Mouse (Mus musculus): ENCODE results near the gene Frmd8.

Gene Frmd8

DNA sequence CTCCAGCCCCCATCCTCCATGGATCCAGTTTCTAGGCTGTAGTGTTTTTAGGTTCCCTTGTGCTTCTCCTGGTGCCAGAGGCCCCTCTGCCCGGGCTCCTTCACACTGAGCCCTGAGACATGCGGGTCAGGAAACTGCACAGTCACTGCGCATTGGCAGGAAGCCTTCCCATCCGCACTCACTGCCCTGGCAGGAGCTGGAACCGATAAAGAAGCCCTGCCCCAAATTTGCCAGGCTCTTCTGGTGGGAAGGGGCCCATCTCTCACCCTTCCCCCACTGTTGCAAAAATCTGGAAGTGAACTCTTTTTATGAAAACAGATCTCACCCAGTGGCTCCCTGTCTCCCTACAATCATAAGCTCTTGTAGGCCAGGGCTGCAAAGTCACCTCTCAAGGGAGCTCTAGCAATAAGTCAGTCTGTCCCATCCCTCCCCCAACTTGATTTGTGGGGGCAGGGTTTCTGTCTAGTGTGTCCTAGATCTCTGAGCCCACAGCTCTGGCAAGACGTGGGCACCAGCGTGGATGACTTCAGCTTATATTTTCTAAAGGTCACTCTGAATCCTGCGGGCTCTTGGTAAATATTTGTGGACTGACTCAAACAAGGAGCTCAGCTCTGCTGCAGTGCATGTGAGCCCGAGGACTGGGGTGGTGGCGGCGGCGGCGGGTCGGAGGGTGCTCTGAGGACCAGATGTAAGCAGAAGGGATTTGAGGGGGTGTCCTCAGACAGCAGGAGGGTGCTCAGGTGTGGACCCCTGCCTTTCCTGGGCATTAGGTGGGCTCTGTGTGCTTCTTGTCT is 26.8 kb downstream of the Frmd8 start:
- ChIA-PET CTCF (interaction anchor here (0.5 to 13.9 kb wide), 19 partner anchors 14 to 76 kb away, joined by 3 to 264 read pairs (median 4); partner anchors contain the start of gene Cdc42ep2 (in 1 of the 4)), POLR2A (interaction anchor here (0.5 to 41.1 kb wide), 99 partner anchors 2 to 697 kb away, joined by 3 to 4129 read pairs (median 6); partner anchors contain the start of genes Frmd8 (in 4 of the 4), Mus81 (in 3 of the 4), Tigd3 (in 3 of the 4) and Capn1 (in 2 of the 4))

DNA sequence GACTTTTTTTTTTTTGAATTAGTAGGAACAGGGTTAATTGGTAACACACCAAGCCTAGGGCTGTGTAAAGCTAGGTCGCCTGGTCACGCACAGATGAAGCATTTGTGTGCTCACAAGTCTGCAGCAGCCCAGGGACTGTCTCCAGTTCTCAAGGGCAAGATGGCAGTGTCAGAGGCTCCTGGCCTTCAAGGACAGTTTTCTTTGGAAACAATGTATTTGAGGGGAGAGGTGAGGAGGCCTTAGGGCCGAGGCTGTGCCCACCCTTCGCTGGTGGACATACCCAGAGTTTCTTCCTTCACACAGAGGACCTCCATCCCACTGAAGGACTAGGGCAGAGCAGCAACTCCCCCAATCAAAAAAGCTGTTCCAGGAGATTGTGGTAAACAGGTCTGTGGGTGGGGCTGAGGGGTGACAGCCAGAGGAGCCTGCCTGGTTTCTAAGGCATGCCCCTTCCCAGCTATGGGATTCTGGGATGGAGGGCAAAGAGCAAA is 27.7 kb downstream of the Frmd8 start:
- ChIA-PET CTCF (interaction anchor here (0.8 to 13.9 kb wide), 10 partner anchors 15 to 77 kb away, joined by 3 to 264 read pairs (median 4); partner anchors contain the start of gene Cdc42ep2 (in 1 of the 4)), POLR2A (interaction anchor here (0.6 to 41.1 kb wide), 64 partner anchors 1 to 516 kb away, joined by 3 to 4129 read pairs (median 12); partner anchors contain the start of genes Frmd8 (in 4 of the 4), Capn1 (in 2 of the 4), Cdca5 (in 2 of the 4) and Cfl1 (in 2 of the 4))

DNA sequence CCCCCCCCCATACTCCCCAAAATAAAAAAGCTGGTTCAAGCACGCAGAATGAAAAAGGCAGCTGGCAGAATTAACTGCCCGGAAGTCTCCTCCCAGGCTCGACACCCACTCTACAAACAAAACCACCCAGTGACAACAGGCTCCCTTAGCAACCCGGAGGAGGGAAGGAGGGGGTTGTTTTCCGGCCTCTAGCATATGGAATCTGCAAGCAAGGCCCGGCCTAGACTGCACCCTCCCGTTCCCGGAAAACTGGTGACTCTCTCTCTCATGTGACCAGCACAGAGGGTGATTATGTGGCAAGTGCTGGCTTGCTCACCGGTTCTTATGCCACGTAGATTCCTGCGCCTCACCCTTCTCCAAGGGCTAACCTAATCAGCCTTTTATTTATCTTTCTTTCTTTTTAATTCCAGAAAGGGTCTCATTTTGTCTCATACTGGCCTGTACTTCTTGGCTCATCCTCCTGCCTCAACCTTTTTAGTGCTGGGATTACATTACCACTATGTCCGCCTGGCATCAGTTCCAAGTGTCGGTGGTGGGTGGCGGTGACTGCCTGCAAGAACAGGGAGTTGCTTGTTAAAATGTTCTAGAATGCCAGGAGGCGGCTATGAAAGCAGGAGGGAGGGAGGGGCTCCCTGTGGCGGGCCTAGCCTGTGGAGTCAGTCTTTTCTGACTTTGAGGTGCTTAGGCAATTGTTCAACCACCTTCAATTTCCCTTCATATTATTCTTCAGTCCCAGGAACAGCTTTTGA is 28.3 kb downstream of the Frmd8 start:
- POLR2A ChIA-PET, result interaction anchor here (0.6 to 41.1 kb wide), 163 partner anchors 0 to 1035 kb away, joined by 3 to 4129 read pairs (median 4); partner anchors contain the start of genes Cfl1 (in 3 of the 4), Frmd8 (in 3 of the 4), Mus81 (in 3 of the 4) and Syvn1 (in 3 of the 4)
- CTCF ChIA-PET, result interaction anchor here (0.6 to 13.9 kb wide), 14 partner anchors 24 to 697 kb away, joined by 3 to 264 read pairs (median 4); no protein-coding TSS in a partner anchor

- ChIA-PET POLR2A (interaction anchor here (0.6 to 41.1 kb wide), 153 partner anchors 0 to 1034 kb away, joined by 3 to 4129 read pairs (median 4); partner anchors contain the start of genes Cfl1 (in 3 of the 4), Frmd8 (in 3 of the 4), Mus81 (in 3 of the 4) and Syvn1 (in 3 of the 4)), CTCF (interaction anchor here (0.6 to 13.9 kb wide), 16 partner anchors 19 to 697 kb away, joined by 3 to 264 read pairs (median 4); partner anchors contain the start of gene Nrxn2 (in 1 of the 4))
These were observed 28.9 kb downstream of the Frmd8 start for GRCm38 (mm10) chr19:5846154-5846553.

DNA sequence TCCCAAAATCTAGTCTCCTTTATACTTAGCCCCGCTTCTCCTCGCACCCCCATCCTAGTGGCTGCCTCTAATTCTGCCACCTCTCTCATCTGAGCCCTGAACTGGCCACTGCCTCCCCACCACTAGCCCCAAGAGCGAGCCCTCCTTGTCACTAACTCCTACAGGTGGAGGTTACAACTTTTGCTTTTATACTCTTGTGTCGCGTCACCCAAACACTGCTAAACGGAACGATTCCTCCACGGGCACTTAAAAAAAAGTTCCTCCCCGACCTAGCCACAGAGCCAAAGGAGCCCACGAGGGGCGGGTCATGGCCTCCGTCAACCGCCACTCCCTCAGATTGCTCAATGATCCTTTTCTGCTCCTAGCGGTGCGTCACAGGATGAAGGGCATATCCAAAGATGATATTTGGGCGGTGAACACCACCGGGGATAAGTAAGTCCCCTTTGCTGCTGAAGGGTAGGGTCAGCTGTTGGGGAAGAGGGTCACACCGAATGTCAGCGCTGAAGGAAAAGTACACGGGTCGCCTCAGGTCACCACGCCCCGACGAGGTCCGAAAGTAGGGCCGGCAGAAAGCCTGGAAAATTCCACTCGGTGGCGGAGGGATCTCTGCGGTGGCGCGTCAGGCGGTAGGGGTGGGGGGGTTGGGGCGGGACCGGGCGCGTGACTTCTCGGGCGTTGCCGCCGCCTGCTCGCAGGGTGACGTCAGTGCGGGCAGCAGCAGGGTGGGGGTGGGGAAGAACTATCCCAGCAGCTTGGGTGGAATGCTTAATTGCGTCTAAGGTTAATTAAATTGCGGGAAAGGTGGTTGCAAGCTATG is 29.5 kb downstream of the Frmd8 start:
- CTCF ChIA-PET, result interaction anchor here (0.6 to 13.9 kb wide), 14 partner anchors 19 to 573 kb away, joined by 3 to 264 read pairs (median 4); partner anchors contain the start of gene Nrxn2 (in 1 of the 4)
- POLR2A ChIA-PET, result interaction anchor here (0.6 to 41.1 kb wide), 135 partner anchors 1 to 1037 kb away, joined by 3 to 4129 read pairs (median 5); partner anchors contain the start of genes Cfl1 (in 3 of the 4), Frmd8 (in 3 of the 4), Syvn1 (in 3 of the 4) and Capn1 (in 2 of the 4)

DNA sequence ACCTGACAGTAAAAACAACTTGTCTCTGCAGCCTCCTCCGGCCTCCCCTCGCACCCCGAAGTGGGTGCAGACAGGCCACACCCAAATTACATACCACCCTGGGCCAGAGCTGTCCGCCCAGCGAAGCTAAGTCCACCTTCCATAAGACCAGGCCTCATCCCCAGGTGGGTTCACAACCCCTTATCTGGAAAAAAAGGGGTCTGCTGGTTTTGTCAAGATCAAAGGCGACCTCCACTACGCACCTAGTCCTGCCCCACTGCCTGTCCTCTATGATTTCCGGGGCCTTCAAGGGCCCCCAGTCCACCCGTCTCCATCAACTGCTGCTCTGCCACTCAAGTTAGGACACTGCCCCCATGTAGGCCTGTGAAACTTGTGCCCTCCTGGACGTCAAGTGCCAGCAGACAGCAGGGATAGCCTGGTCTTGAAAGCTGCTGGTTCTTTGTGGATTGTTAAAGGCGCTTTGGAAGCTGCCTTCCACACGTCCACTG is 30.2 kb downstream of the Frmd8 start:
- ChIA-PET POLR2A (interaction anchor here (0.6 to 41.1 kb wide), 45 partner anchors 2 to 519 kb away, joined by 3 to 4129 read pairs (median 11); partner anchors contain the start of genes Frmd8 (in 2 of the 4), Mus81 (in 2 of the 4), Slc25a45 (in 2 of the 4) and Capn1 (in 1 of the 4)), CTCF (interaction anchor here in 3 of 4 experiments (1.1 to 13.9 kb wide), 7 partner anchors 18 to 57 kb away, joined by 3 to 264 read pairs (median 4); no protein-coding TSS in a partner anchor)

- POLR2A ChIA-PET, result interaction anchor here (0.6 to 41.1 kb wide), 74 partner anchors 2 to 1034 kb away, joined by 3 to 4129 read pairs (median 7); partner anchors contain the start of genes Cfl1 (in 3 of the 4), Frmd8 (in 3 of the 4), Tigd3 (in 3 of the 4) and Ccdc85b (in 2 of the 4)
- CTCF ChIA-PET, result interaction anchor here in 3 of 4 experiments (0.8 to 4.1 kb wide), 5 partner anchors 26 to 57 kb away, joined by 3 to 31 read pairs (median 6); no protein-coding TSS in a partner anchor
These were observed 31.0 kb downstream of the Frmd8 start for GRCm38 (mm10) chr19:5843781-5844691.

DNA sequence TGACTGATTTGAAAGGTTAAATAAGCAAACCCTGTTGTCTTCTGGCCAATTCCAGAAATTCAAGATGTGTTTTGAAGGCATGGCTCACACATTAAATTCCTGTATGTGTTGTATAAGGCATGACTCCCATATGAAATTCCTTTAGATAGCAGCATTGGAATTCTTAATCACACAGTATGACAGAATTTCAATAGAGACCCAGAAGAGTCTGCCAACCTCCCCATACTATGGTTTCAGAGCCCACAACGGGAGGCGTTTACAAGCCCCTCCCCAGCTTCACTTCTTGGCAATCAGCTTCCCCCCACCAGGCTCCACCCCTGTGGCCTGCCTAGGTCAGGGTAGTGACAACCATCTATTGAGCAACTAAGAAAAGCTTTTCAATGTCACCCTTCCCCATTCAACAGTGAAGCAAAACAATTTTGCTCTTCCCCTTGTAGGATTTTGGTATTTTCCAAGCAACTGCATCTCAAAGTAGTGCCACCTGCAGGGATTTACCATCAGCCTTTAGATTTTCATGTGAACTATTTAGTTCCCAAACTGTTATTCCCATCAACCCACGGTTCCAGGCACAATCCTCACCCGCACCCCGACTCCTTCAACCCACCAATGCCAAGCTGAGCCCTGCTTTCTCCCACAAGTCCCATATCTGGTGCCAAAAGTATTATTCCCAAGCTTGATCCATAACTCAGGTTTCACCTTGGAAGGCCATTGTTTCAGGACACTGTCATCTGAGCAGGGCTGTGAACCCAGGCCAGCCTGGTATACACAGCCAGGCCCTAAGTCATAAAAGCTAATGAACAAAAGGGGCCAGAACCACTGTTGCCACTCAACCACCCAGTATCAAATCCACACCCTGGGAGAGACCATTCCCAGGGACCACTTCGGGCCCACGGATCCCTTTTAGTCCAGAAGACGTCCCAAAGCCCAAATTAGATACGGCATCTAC is 32.0 kb downstream of the Frmd8 start:
- ChIA-PET CTCF (interaction anchor here (0.8 to 4.1 kb wide), 15 partner anchors 19 to 56 kb away, joined by 3 to 31 read pairs (median 4); partner anchors contain the start of gene Frmd8 (in 1 of the 4)), POLR2A (interaction anchor here (0.6 to 41.1 kb wide), 88 partner anchors 3 to 1033 kb away, joined by 3 to 4129 read pairs (median 4); partner anchors contain the start of genes Cfl1 (in 3 of the 4), Frmd8 (in 3 of the 4), Tigd3 (in 3 of the 4) and Ccdc85b (in 2 of the 4))

- POLR2A ChIA-PET, result interaction anchor here (0.6 to 41.1 kb wide), 101 partner anchors 4 to 1796 kb away, joined by 3 to 4129 read pairs (median 4); partner anchors contain the start of genes Frmd8 (in 3 of the 4), Tigd3 (in 3 of the 4), Cdca5 (in 2 of the 4) and Cfl1 (in 2 of the 4)
- CTCF ChIA-PET, result interaction anchor here (0.6 to 4.1 kb wide), 24 partner anchors 10 to 350 kb away, joined by 3 to 31 read pairs (median 3); partner anchors contain the start of gene Frmd8 (in 2 of the 4)
These were observed 32.9 kb downstream of the Frmd8 start for GRCm38 (mm10) chr19:5841999-5842784.

- ChIA-PET CTCF (interaction anchor here (0.6 to 4.1 kb wide), 23 partner anchors 9 to 349 kb away, joined by 3 to 31 read pairs (median 4); partner anchors contain the start of gene Frmd8 (in 2 of the 4)), POLR2A (interaction anchor here (0.6 to 41.1 kb wide), 98 partner anchors 5 to 1795 kb away, joined by 3 to 4129 read pairs (median 4); partner anchors contain the start of genes Frmd8 (in 3 of the 4), Cdca5 (in 2 of the 4), Cfl1 (in 2 of the 4) and Fam89b (in 2 of the 4))
These were observed 33.6 kb downstream of the Frmd8 start for GRCm38 (mm10) chr19:5841389-5841946.

- ChIA-PET POLR2A (interaction anchor here (0.6 to 41.1 kb wide), 72 partner anchors 5 to 1795 kb away, joined by 3 to 4129 read pairs (median 6); partner anchors contain the start of genes Frmd8 (in 3 of the 4), Cfl1 (in 2 of the 4), Mus81 (in 2 of the 4) and Slc25a45 (in 2 of the 4)), CTCF (interaction anchor here (0.6 to 4.1 kb wide), 17 partner anchors 10 to 130 kb away, joined by 3 to 31 read pairs (median 4); partner anchors contain the start of gene Frmd8 (in 1 of the 4))
These were observed 34.1 kb downstream of the Frmd8 start for GRCm38 (mm10) chr19:5840890-5841388.

Data from embryonic stem cell, embryonic (primary cell).